Mouse (Mus musculus) midbrain, embryonic 13.5 days (tissue): ENCODE measurements around the gene Tprkb. TPM values are rescaled to one million over a fixed set of nuclear protein-coding genes. Genes with fewer than 3 reads are reported as not detected.
A peak's percentile ranks its signal among the peaks of the same experiment; 100 is the strongest.
"Not testable (repeated sequence)": the region's sequence is repeated elsewhere in the genome, so short reads cannot be mapped to it uniquely, and the experiment has no call there.

Source experiments
- ATAC-seq: fragments of 200-750 bp; cut with Nextera tagmentation; 2 replicates; pipeline ENCODE4 v1.8.0; 2017; ENCODE audit warnings: mild to moderate bottlenecking, moderate TSS enrichment, moderate library complexity
- H3K27ac ChIP-seq: fragments of 300-500 bp; sonication (generic); 2 replicates; pipeline ENCODE4 v1.5.1; 2015; ENCODE audit warnings: inconsistent platforms, mild to moderate bottlenecking, moderate library complexity
- H3K27me3 ChIP-seq: fragments of 300-500 bp; sonication (generic); 2 replicates; pipeline ENCODE4 v1.6.1; 2015; ENCODE audit warnings: mild to moderate bottlenecking, inconsistent platforms
- H3K36me3 ChIP-seq: fragments of 300-500 bp; sonication (generic); 2 replicates; pipeline ENCODE4 v1.6.1; 2015; ENCODE audit warnings: mild to moderate bottlenecking, inconsistent platforms
- H3K4me1 ChIP-seq: fragments of 300-500 bp; sonication (generic); replicated peaks from 2 replicates; pipeline ENCODE4 v1.6.1; 2015; ENCODE audit warnings: inconsistent platforms
- H3K4me2 ChIP-seq: fragments of 300-500 bp; sonication (generic); replicated peaks from 2 replicates; pipeline ENCODE4 v1.6.1; 2015; ENCODE audit warnings: moderate library complexity, mild to moderate bottlenecking, inconsistent platforms
- H3K4me3 ChIP-seq: fragments of 300-500 bp; sonication (generic); replicated peaks from 2 replicates; pipeline ENCODE4 v1.5.1; 2015; ENCODE audit warnings: mild to moderate bottlenecking, inconsistent platforms
- H3K9ac ChIP-seq: fragments of 300-500 bp; sonication (generic); replicated peaks from 2 replicates; pipeline ENCODE4 v1.6.1; 2015; ENCODE audit warnings: mild to moderate bottlenecking, inconsistent platforms
- H3K9me3 ChIP-seq: fragments of 300-500 bp; sonication (generic); 2 replicates; pipeline ENCODE4 v1.6.1; 2016; ENCODE audit warnings: mild to moderate bottlenecking, inconsistent platforms
- WGBS: fragments of 180-500 bp; shearing (Covaris S2); methylation state at CpG from one replicate; pipeline ENCODE4 v1.1.7; 2015; 5-methylcytosine and 5-hydroxymethylcytosine counted together
- polyA plus RNA-seq: library from polyadenylated mRNA; unstranded; fragments of >200 nt; fragmentation: Nextera tagmentation; extraction: Ambion mirVana; gene quantifications from 2 replicates; pipeline ENCODE4 v1.2.1, GENCODE M21; 2015

Gene Tprkb
- polyA plus RNA-seq, 1 experiment from 2014 or later = 41.0 TPM

GRCm38 (mm10) chr6:85895061-85895648, 16.5 kb upstream of the Tprkb start:
- H3K27ac ChIP-seq, H3K36me3 ChIP-seq, H3K4me1 ChIP-seq, H3K4me3 ChIP-seq, H3K9me3 ChIP-seq, H3K9ac ChIP-seq, H3K4me2 ChIP-seq, H3K27me3 ChIP-seq, ATAC-seq: not testable (repeated sequence)
- WGBS = 76% methylated on average over 25 of the region's 25 CpGs

DNA sequence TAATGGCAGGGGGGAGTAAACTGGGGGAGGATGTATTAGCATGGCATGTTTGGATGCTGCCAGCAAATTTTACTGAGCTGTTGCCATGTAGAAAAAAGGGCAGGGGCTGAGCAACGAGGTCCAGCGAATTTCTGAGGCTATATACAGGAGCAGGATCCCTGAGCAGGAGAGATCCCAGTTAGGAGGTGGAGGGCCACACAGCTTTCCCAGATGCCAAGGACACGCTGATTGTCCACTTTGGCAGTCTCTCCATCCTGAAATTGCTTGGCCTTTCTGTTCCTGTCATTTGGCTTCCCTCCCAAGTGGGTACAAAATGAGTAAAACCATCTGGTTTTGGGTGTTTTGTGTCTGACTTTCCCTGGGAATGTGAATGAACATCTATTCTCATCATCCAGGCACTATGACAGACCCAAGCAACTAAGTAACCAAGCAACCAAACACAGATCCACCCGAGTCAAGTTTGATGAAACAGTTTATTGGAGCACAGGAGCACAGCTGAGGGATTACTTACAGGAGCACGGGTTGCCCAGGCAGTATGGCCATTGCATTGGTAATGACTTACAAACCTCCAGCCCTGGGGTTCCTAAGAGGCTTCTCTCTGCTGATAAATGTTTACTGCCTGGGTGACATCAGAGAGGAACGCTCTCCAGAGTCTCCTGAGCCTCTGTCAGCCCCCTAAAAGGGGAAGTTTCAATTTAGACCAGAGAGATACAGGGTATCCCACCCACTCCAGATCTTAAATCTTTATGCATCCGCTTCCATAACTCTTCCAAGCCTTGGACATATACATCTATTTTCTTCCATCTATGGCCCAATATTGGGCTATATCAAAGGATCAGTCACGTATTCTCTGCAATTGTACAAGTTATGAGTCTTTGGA, 12.8 kb upstream of the Tprkb start:
- 82% methylated on average over 6 of the region's 8 CpGs for WGBS
- H3K9me3 ChIP-seq, H3K9ac ChIP-seq, H3K36me3 ChIP-seq, H3K4me3 ChIP-seq, H3K4me2 ChIP-seq, H3K4me1 ChIP-seq, H3K27ac ChIP-seq, ATAC-seq, H3K27me3 ChIP-seq: not testable (repeated sequence)

DNA sequence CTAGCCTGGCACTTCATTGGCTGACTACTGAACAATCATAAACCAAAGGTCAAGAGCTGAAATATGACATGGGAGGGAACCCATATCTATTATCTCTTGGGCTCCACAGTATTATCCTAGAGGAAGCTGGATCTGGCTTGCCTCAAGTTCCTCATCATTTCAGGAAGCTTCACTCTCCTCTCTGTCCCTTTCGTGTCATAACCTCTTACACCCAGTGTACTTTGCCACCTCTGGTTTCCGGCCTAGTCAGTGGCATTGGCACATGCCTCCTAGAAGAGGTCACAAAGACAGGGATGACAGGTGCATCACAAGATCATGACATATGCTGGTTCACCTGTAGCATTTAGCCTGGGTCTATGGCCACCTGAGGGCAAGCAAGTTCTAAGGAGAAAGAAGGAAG, 9.4 kb upstream of the Tprkb start:
- no peak overlapping the region for H3K27ac ChIP-seq
- no peaks in the 10 kb centered on the region for H3K9me3 ChIP-seq
- no peaks in the 10 kb centered on the region for H3K27me3 ChIP-seq
- H3K9ac ChIP-seq = no peak overlapping the region
- H3K36me3 ChIP-seq = no peaks in the 10 kb centered on the region
- 0 out of 2 replicates have a peak, but pooled peaks cover 2% of the 10 kb centered on the region for H3K4me1 ChIP-seq
- ATAC-seq = no peak
- WGBS = 94% methylated on average over 2 of the region's 2 CpGs
- H3K4me2 ChIP-seq = no peak overlapping the region
- H3K4me3 ChIP-seq = no peak overlapping the region

DNA sequence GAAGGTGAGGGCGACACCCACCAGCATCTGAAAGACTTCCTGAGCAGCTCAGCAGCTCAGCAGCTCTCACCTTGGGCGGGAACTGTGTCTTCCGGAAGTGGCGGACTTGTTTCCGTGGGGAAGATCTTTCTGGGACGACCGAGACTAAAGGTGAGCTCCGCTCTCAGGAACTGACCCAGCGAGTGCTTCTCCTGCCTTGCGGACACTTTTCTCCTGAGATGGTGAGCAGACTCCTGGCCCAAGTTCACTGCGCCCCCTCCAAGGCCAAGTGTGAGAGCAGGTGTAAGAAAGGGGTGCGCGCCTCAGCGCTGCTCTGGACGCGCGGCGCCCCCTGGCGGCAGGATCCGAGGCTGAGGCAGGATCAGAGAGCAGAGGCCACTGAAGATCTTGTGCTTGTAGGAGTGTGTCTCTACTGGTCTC, 7.0 kb upstream of the Tprkb start, which contains the start of gene Nat8f4:
Gene Nat8f4, minus strand, starts transcription at position 243 of the 420 bp plus-strand sequence.
- WGBS = 15% methylated on average over 20 of the region's 20 CpGs
- not testable (repeated sequence) for H3K27me3 ChIP-seq, H3K4me1 ChIP-seq, H3K27ac ChIP-seq, H3K9me3 ChIP-seq, H3K36me3 ChIP-seq
- Histone ChIP-seq H3K4me3 (peak within 1 kb of the TSS; percentile 31), H3K9ac (0 out of 2 replicates have a peak within 1 kb of the TSS, but pooled peaks have one; percentile 7), H3K4me2 (peak within 1 kb of the TSS; percentile 46)
- peak; percentile 87 for ATAC-seq

- H3K36me3 ChIP-seq, ATAC-seq, H3K27ac ChIP-seq, H3K9me3 ChIP-seq, H3K9ac ChIP-seq, H3K4me3 ChIP-seq, H3K4me1 ChIP-seq, H3K4me2 ChIP-seq, H3K27me3 ChIP-seq: not testable (repeated sequence)
- WGBS = 57% methylated on average over 2 of the region's 2 CpGs
Measured at GRCm38 (mm10) chr6:85906911-85907351, 4.7 kb upstream of the Tprkb start.

DNA sequence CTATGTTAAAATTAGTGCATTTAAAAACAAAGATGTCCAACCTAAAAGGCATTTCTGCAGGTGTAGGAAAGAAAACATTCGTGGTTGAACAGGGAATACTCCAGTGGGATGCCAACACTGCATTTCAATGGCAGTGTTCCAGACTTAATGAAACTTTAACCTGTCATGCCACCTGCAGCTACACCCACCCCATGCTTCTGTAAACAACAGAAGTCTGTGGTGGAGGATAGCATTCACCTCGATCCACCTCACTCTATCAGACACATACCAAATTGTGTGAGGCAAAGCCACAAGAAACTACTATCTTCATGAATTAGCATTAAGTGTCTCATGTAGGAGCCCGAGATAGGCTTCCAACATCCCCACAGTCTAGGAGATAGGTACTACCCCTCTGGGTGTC, 3.3 kb upstream of the Tprkb start:
- no peak overlapping the region for H3K4me3 ChIP-seq
- no peak for ATAC-seq
- no peaks in the 10 kb centered on the region for H3K27me3 ChIP-seq
- H3K9me3 ChIP-seq = no peaks in the 10 kb centered on the region
- WGBS = 82% methylated on average over 3 of the region's 3 CpGs
- H3K36me3 ChIP-seq = no peaks in the 10 kb centered on the region
- 0 out of 2 replicates have a peak, but pooled peaks cover 2% of the 10 kb centered on the region for H3K4me1 ChIP-seq
- no peak overlapping the region for H3K9ac ChIP-seq
- no peak overlapping the region for H3K4me2 ChIP-seq
- no peak overlapping the region for H3K27ac ChIP-seq

- H3K4me1 ChIP-seq = peaks cover 7% of the 10 kb centered on the region
- H3K9me3 ChIP-seq = no peaks in the 10 kb centered on the region
- no peaks in the 10 kb centered on the region for H3K27me3 ChIP-seq
- H3K4me2 ChIP-seq = no peak overlapping the region
- H3K36me3 ChIP-seq = no peaks in the 10 kb centered on the region
- H3K27ac ChIP-seq = no peak overlapping the region
- no peak for ATAC-seq
- no peak overlapping the region for H3K9ac ChIP-seq
- 87% methylated on average over 1 of the region's 1 CpGs for WGBS
- H3K4me3 ChIP-seq = no peak overlapping the region
Measured at GRCm38 (mm10) chr6:85909704-85910103, 2.0 kb upstream of the Tprkb start.

- Histone ChIP-seq H3K4me2 (peak overlapping the region; percentile 86), H3K4me1 (peaks cover 17% of the 10 kb centered on the region), H3K9ac (peak overlapping the region; percentile 69), H3K9me3 (no peaks in the 10 kb centered on the region), H3K27me3 (no peaks in the 10 kb centered on the region), H3K36me3 (no peaks in the 10 kb centered on the region), H3K27ac (peak overlapping the region; percentile 85), H3K4me3 (peak overlapping the region; percentile 54)
- ATAC-seq = no peak
- WGBS = 3% methylated on average over 11 of the region's 11 CpGs
Measured at GRCm38 (mm10) chr6:85915141-85915538, 3.5 kb downstream of the Tprkb start.

DNA sequence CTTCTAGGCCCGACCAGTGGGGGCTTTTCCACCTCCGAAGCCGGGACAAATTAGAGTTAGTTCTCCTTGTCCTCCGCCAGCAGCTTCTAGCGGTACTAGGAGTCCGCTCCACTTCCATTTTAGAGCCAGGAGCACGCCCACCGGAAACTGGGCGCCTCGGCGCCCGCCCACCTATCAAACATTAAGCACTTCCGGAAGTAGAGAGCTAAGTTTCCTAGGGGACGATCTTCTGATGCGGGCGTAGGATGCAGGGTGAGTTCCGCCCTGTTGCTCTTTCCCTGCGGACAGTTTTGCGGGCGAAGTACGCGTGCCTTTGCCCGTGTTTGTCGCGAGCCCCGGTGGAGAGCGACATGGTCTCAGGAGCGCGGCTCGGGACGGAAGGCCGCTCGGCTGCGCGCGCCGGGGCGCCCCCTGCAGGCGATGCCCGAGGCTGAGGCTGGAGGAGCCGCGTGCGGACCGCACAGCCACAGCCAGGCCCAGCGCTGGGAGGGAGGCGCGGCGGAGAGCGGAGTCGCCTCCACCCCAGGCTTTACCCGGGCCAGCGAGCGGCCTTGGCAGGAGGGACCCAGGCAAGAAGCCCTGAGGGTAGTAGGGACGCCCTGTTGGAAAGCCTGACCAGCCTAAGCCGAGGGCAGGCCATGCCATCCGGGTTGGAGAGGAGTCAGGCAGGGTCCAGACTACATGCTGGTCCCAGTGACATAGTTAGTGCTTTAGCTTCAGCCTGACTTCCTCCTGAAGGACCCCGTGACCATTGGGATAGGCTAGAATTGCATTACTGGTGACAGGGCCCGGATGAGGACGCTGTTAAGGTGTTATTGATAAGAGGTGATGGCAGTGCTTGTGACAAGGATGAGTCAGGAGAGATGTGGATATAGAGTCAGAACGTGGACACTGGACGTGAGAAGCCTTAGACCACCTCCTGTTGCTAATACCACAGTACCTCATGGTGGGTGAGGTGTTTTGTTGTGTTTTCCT, 4.2 kb downstream of the Tprkb start, which contains the start of gene Nat8f1:
Gene Nat8f1, minus strand, starts transcription at position 149 of the 975 bp plus-strand sequence.
- peak within 1 kb of the TSS; percentile 85 for H3K27ac ChIP-seq
- H3K9ac ChIP-seq = peak within 1 kb of the TSS; percentile 69
- not testable (repeated sequence) for H3K27me3 ChIP-seq, H3K9me3 ChIP-seq, H3K36me3 ChIP-seq
- peaks cover 17% of the 10 kb centered on the region for H3K4me1 ChIP-seq
- peak within 1 kb of the TSS; percentile 54 for H3K4me3 ChIP-seq
- peak; percentile 98 for ATAC-seq
- under 1% methylated on average over 39 of the region's 61 CpGs for WGBS
- H3K4me2 ChIP-seq = peak within 1 kb of the TSS; percentile 86

DNA sequence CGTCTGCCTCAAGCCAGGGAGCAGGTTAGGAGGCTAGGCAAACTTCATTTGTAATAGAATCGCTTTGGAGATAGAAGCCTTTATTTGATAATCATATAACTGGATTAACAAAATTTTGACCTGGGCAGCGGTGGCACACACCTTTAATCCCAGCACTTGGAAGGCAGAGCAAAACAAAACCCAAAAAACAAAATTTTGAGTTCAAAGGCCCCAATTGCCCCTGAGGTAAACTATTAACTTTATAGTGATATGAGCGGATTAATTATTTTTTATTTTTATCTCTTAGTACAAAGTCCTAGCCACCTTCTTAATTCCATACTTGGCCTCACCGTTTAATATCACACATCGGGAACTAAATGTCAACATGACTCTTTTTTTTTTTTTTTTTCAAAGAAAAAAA, 4.9 kb downstream of the Tprkb start:
- Histone ChIP-seq H3K27me3 (no peaks in the 10 kb centered on the region), H3K4me1 (peaks cover 17% of the 10 kb centered on the region), H3K9me3 (no peaks in the 10 kb centered on the region), H3K9ac (peak overlapping the region; percentile 69), H3K27ac (peak overlapping the region; percentile 85), H3K36me3 (peaks cover 3% of the 10 kb centered on the region; the same call in 1 of the 2 replicates), H3K4me3 (peak overlapping the region; percentile 54), H3K4me2 (peak overlapping the region; percentile 86)
- no peak for ATAC-seq
- WGBS = 82% methylated on average over 6 of the region's 6 CpGs

DNA sequence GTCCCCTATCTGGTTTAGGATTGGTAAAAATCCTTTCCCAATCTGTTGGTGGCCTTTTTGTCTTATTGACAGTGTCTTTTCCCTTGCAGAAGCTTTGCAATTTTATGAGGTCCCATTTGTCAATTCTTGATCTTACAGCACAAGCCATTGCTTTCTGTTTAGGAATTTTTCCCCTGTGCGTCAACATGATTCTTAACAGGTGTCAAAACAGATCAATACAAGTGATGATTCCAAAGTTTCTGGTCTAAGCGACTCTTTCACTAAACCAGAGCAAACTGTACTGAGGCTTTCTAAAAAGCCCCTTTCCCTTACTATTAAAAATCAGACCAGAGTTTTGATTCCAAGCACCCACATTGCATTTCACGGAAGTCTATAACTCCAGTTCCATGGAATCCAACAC, 6.7 kb downstream of the Tprkb start:
- not testable (repeated sequence) for ATAC-seq, H3K27ac ChIP-seq, H3K4me3 ChIP-seq, H3K9me3 ChIP-seq, H3K9ac ChIP-seq, H3K4me2 ChIP-seq, H3K27me3 ChIP-seq
- 96% methylated on average over 3 of the region's 3 CpGs for WGBS
- H3K4me1 ChIP-seq = peaks cover 17% of the 10 kb centered on the region
- H3K36me3 ChIP-seq = peaks cover 19% of the 10 kb centered on the region
